Mouse (Mus musculus): ENCODE results near the gene Lsm7. TPM values are rescaled to one million over a fixed set of nuclear protein-coding genes. Genes with fewer than 3 reads are reported as not detected.

Lsm7 gene
- 291 and 325 TPM in 2 replicates for polyA plus RNA-seq (2015; fragmentation: Nextera tagmentation; extraction: Ambion mirVana)

GRCm38 (mm10) chr10:80854913-80855748, at the start of gene Lsm7, which contains the start of gene Sppl2b:
Gene Lsm7 (minus strand): TSS chr10:80855209.
Gene Sppl2b (plus strand): TSS chr10:80855275.
- under 1% methylated on average over 81 of the region's 81 CpGs for WGBS
- peak within 1 kb of the TSS; percentile 77 for H3K4me3 ChIP-seq

GRCm38 (mm10) chr10:80904709-80905108, 49.7 kb upstream of the Lsm7 start:
- H3K4me2 ChIP-seq: no peak overlapping the region
- no peak overlapping the region for H3K27ac ChIP-seq
- WGBS: 96% methylated on average over 11 of the region's 11 CpGs
- H3K4me3 ChIP-seq: no peak overlapping the region
- H3K36me3 ChIP-seq (ENCODE audit: poor library complexity, severe bottlenecking): peaks cover 80% of the 10 kb centered on the region
- no peaks in the 10 kb centered on the region for H3K9me3 ChIP-seq (replicated peaks)
- no peaks in the 10 kb centered on the region for H3K27me3 ChIP-seq
- peaks cover 3% of the 10 kb centered on the region for H3K4me1 ChIP-seq
- no peak for ATAC-seq
- H3K9ac ChIP-seq: no peak overlapping the region

More at GRCm38 (mm10) chr10:80854913-80855748, at the start of gene Lsm7, which contains the start of gene Sppl2b:
- peak; percentile 85 for ATAC-seq
- Histone ChIP-seq H3K9ac (peak within 1 kb of the TSS; percentile 89), H3K4me2 (peak within 1 kb of the TSS; percentile 97), H3K9me3 (replicated peaks) (no peaks in the 10 kb centered on the region), H3K27ac (no peak within 1 kb of the TSS), H3K4me1 (peaks cover 42% of the 10 kb centered on the region), H3K36me3 (ENCODE audit: poor library complexity, severe bottlenecking) (peaks cover 32% of the 10 kb centered on the region), H3K27me3 (no peaks in the 10 kb centered on the region)

- no peaks in the 10 kb centered on the region for H3K9me3 ChIP-seq (replicated peaks)
- 90% methylated on average over 28 of the region's 28 CpGs for WGBS
- H3K27ac ChIP-seq: no peak overlapping the region
- H3K27me3 ChIP-seq: no peaks in the 10 kb centered on the region
- peaks cover 9% of the 10 kb centered on the region for H3K4me1 ChIP-seq
- peaks cover 77% of the 10 kb centered on the region for H3K36me3 ChIP-seq (ENCODE audit: poor library complexity, severe bottlenecking)
- no peak overlapping the region for H3K4me3 ChIP-seq
- ATAC-seq: no peak
- no peak overlapping the region for H3K4me2 ChIP-seq
- no peak overlapping the region for H3K9ac ChIP-seq
Observed at GRCm38 (mm10) chr10:80904004-80904693, 49.1 kb upstream of the Lsm7 start.

- H3K27ac ChIP-seq: no peak overlapping the region
Observed at GRCm38 (mm10) chr10:80903282-80903681, 48.3 kb upstream of the Lsm7 start.

GRCm38 (mm10) chr10:80902273-80902940, 47.4 kb upstream of the Lsm7 start:
- Histone ChIP-seq H3K4me2 (no peak overlapping the region), H3K9ac (no peak overlapping the region), H3K4me3 (no peak overlapping the region), H3K4me1 (peaks cover 24% of the 10 kb centered on the region), H3K36me3 (ENCODE audit: poor library complexity, severe bottlenecking) (peaks cover 77% of the 10 kb centered on the region), H3K9me3 (replicated peaks) (no peaks in the 10 kb centered on the region), H3K27ac (no peak overlapping the region), H3K27me3 (no peaks in the 10 kb centered on the region)
- ATAC-seq: no peak
- WGBS: 94% methylated on average over 9 of the region's 9 CpGs

More at GRCm38 (mm10) chr10:80903282-80903681, 48.3 kb upstream of the Lsm7 start:
- Histone ChIP-seq H3K27me3 (no peaks in the 10 kb centered on the region), H3K4me2 (no peak overlapping the region), H3K9ac (no peak overlapping the region), H3K4me1 (peaks cover 18% of the 10 kb centered on the region), H3K9me3 (replicated peaks) (no peaks in the 10 kb centered on the region), H3K4me3 (no peak overlapping the region), H3K36me3 (ENCODE audit: poor library complexity, severe bottlenecking) (peaks cover 77% of the 10 kb centered on the region)
- no peak for ATAC-seq
- 91% methylated on average over 10 of the region's 10 CpGs for WGBS

GRCm38 (mm10) chr10:80901409-80902272, 46.6 kb upstream of the Lsm7 start:
- peak overlapping the region; percentile 35; the same call in 1 of the 2 replicates for H3K27ac ChIP-seq
- H3K36me3 ChIP-seq (ENCODE audit: poor library complexity, severe bottlenecking): peaks cover 73% of the 10 kb centered on the region
- WGBS: 89% methylated on average over 19 of the region's 19 CpGs
- H3K4me1 ChIP-seq: peaks cover 24% of the 10 kb centered on the region
- no peaks in the 10 kb centered on the region for H3K27me3 ChIP-seq
- no peaks in the 10 kb centered on the region for H3K9me3 ChIP-seq (replicated peaks)
- no peak for ATAC-seq
- peak overlapping the region; percentile 43 for H3K4me2 ChIP-seq
- peak overlapping the region; percentile 79; the same call in 1 of the 2 replicates for H3K4me3 ChIP-seq
- 0 out of 2 replicates have a peak overlapping the region, but pooled peaks have one; percentile 28 for H3K9ac ChIP-seq

GRCm38 (mm10) chr10:80900318-80901247, 45.6 kb upstream of the Lsm7 start, which contains the start of gene Timm13:
Gene Timm13 (minus strand): TSS chr10:80900969.
- peak within 1 kb of the TSS; percentile 79 for H3K27ac ChIP-seq
- no peaks in the 10 kb centered on the region for H3K27me3 ChIP-seq
- H3K4me2 ChIP-seq: peak within 1 kb of the TSS; percentile 98
- ATAC-seq: peak; percentile 96
- H3K9ac ChIP-seq: peak within 1 kb of the TSS; percentile 81
- H3K9me3 ChIP-seq (replicated peaks): no peaks in the 10 kb centered on the region
- peaks cover 62% of the 10 kb centered on the region for H3K36me3 ChIP-seq (ENCODE audit: poor library complexity, severe bottlenecking)
- under 1% methylated on average over 72 of the region's 72 CpGs for WGBS
- H3K4me1 ChIP-seq: peaks cover 24% of the 10 kb centered on the region
- peak within 1 kb of the TSS; percentile 79 for H3K4me3 ChIP-seq

- H3K27ac ChIP-seq: peak overlapping the region; percentile 79
- H3K4me3 ChIP-seq: peak overlapping the region; percentile 79
- peak overlapping the region; percentile 98 for H3K4me2 ChIP-seq
- H3K4me1 ChIP-seq: peaks cover 24% of the 10 kb centered on the region
- 18% methylated on average over 25 of the region's 25 CpGs for WGBS
- H3K9me3 ChIP-seq (replicated peaks): no peaks in the 10 kb centered on the region
- peaks cover 54% of the 10 kb centered on the region for H3K36me3 ChIP-seq (ENCODE audit: poor library complexity, severe bottlenecking)
- ATAC-seq: no peak
- H3K9ac ChIP-seq: peak overlapping the region; percentile 81
- H3K27me3 ChIP-seq: no peaks in the 10 kb centered on the region
Observed at GRCm38 (mm10) chr10:80899591-80900317, 44.7 kb upstream of the Lsm7 start.

GRCm38 (mm10) chr10:80899074-80899473, 44.1 kb upstream of the Lsm7 start:
- H3K27ac ChIP-seq: no peak overlapping the region
- no peaks in the 10 kb centered on the region for H3K9me3 ChIP-seq (replicated peaks)
- ATAC-seq: no peak
- H3K4me2 ChIP-seq: peak overlapping the region; percentile 98
- peaks cover 24% of the 10 kb centered on the region for H3K4me1 ChIP-seq
- H3K9ac ChIP-seq: peak overlapping the region; percentile 43; the same call in 1 of the 2 replicates
- peaks cover 47% of the 10 kb centered on the region for H3K36me3 ChIP-seq (ENCODE audit: poor library complexity, severe bottlenecking)
- peak overlapping the region; percentile 79; the same call in 1 of the 2 replicates for H3K4me3 ChIP-seq
- WGBS: 93% methylated on average over 8 of the region's 8 CpGs
- H3K27me3 ChIP-seq: no peaks in the 10 kb centered on the region

Data from forebrain, embryonic 13.5 days (tissue).